Mouse (Mus musculus): ENCODE measurements around the gene Ddx5. TPM values are rescaled to one million over a fixed set of nuclear protein-coding genes. Genes with fewer than 3 reads are reported as not detected.
"Not testable (repeated sequence)": the region's sequence is repeated elsewhere in the genome, so short reads cannot be mapped to it uniquely, and the experiment has no call there.

Gene Ddx5
- total and polyA plus RNA-seq, 2 experiments from 2014 or later: 173 to 282 TPM

DNA sequence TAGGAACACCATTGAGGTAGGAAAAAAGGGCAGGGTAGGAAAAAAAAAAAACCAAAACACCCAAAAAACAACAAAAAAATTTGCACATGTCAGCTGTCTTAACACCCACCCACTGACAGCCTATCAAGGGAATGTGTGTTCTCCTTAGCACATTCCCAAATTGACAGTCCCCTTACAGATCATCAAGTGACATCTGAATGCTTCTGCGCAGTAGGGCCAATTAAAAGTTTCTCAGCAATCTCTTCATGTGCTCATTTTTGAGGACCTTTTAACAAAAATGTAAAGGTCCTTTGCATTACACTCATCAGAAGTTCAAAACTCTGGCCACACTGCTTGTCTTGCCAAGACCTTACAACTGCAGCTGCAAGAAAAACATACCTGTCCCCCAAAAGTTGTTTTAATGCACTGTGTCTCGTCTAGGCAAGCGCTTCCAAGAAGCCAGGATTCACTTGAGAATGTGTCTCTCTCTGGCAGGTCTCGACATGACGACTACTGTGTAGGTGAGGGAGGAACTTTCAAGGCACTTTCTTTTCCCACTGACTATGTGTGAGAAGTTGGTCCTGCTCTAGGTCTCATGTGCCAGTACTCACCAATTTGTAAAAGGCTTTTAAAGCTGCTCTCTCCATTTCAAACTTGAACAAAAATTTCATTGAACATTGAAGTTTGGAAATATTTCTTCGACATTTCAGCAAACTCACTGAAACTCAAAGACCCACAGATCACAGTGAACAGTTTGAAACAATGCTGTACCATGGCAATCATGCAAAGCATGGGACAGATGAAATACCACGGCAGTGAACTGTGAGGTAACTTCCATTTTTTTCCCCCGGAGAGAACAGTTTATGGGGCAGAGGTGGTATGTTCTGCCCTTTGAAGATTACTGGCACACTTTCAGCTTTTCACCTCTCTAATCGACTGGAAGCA, 5.9 kb downstream of the Ddx5 start:
- Histone ChIP-seq H3K27ac (ENCODE audit: low read depth) (no peak overlapping the region), H3K9ac (replicated peaks; ENCODE audit: low read depth, low read length) (no peak overlapping the region), H3K4me1 (ENCODE audit: control insufficient read depth, insufficient read depth) (peaks cover 12% of the 10 kb centered on the region), H3K36me3 (replicated peaks; ENCODE audit: control insufficient read depth, insufficient read depth, low read length) (peaks cover 62% of the 10 kb centered on the region), H3K27me3 (ENCODE audit: control insufficient read depth, insufficient read depth, low read length) (no peaks in the 10 kb centered on the region), H3K9me3 (replicated peaks; ENCODE audit: control insufficient read depth, low read length) (no peaks in the 10 kb centered on the region), H3K4me2 (ENCODE audit: low read depth, low read length) (no peak overlapping the region), H3K4me3 (ENCODE audit: low read depth, low read length) (no peak overlapping the region)
- 70% methylated on average over 9 of the region's 9 CpGs for WGBS
- no peak for ATAC-seq (ENCODE audit: insufficient read depth, low read depth)
- TF ChIP-seq EP300 (IDR thresholded peaks at IDR 0.05; ENCODE audit: low read depth): no peak
- TF ChIP-seq CTCF (IDR thresholded peaks at IDR 0.05; ENCODE audit: low read depth): no peak
- DNase-seq (ENCODE audit: low spot score): no peak

DNA sequence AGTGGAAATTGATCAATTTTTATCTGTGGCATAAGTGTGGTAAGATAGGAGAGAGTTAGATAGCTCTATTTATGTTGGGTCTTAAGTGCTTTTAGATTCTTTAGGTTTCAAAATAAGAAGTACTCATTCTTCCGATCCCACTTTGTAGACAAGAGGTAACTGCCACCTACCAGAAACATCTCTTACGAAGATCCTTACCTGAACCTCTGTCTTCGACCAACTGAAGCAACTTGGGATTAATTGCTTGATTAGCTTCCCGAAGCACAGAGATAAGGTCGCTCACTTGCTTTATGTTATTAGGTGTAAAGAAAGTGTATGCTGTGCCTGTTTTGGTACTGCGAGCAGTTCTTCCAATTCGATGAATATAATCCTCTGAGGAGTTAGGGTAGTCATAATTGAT, 6.7 kb downstream of the Ddx5 start:
- peaks cover 62% of the 10 kb centered on the region for H3K36me3 ChIP-seq (replicated peaks; ENCODE audit: control insufficient read depth, insufficient read depth, low read length)
- not testable (repeated sequence) for H3K4me2 ChIP-seq (ENCODE audit: low read depth, low read length)

DNA sequence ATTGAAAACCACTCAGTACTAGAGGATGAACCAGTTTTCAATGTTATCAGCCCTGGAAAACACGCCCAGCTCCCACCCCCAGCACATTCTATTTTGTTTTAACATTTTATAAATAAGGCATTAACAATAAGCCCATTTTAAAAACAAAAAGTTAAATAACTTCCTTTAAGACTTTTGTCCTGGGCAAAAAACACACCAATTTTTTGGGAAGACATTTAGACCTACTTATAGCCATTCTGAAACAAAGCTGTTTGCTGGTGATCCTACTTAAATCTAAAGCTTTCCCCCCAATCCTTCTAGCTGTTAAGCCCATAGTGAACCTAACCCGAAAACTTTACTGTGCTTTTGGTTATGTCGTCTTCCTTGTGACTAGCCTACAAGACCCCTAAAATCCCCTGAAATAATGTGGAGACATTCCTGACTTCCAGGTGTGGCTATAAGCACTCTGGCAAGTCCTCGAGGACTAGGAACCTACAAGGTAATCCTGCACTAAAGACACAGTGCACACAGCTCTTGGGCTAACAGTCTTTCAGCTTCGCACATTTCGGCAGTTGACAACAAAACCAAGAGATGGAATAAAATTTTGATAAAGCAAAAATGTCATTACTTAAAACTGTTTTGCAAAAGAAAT, 8.3 kb downstream of the Ddx5 start:
- 74% methylated on average over 6 of the region's 6 CpGs for WGBS
- DNase-seq (ENCODE audit: low spot score) (no peak), ATAC-seq (ENCODE audit: insufficient read depth, low read depth) (no peak)
- H3K9ac ChIP-seq (replicated peaks; ENCODE audit: low read depth, low read length): no peak overlapping the region
- H3K27ac ChIP-seq (ENCODE audit: low read depth): no peak overlapping the region
- no peak overlapping the region for H3K4me2 ChIP-seq (ENCODE audit: low read depth, low read length)
- TF ChIP-seq EP300 (IDR thresholded peaks at IDR 0.05; ENCODE audit: low read depth) (no peak), CTCF (IDR thresholded peaks at IDR 0.05; ENCODE audit: low read depth) (no peak)
- no peak overlapping the region for H3K4me3 ChIP-seq (ENCODE audit: low read depth, low read length)
- H3K36me3 ChIP-seq (replicated peaks; ENCODE audit: control insufficient read depth, insufficient read depth, low read length): peaks cover 63% of the 10 kb centered on the region
- H3K27me3 ChIP-seq (ENCODE audit: control insufficient read depth, insufficient read depth, low read length): no peaks in the 10 kb centered on the region
- H3K4me1 ChIP-seq (ENCODE audit: control insufficient read depth, insufficient read depth): peaks cover 4% of the 10 kb centered on the region
- H3K9me3 ChIP-seq (replicated peaks; ENCODE audit: control insufficient read depth, low read length): no peaks in the 10 kb centered on the region

More for the DNA sequence above, 6.7 kb downstream of the Ddx5 start:
- H3K27me3 ChIP-seq (ENCODE audit: control insufficient read depth, insufficient read depth, low read length); H3K4me3 ChIP-seq (ENCODE audit: low read depth, low read length); H3K9me3 ChIP-seq (replicated peaks; ENCODE audit: control insufficient read depth, low read length); DNase-seq (ENCODE audit: low spot score); H3K27ac ChIP-seq (ENCODE audit: low read depth); ATAC-seq (ENCODE audit: insufficient read depth, low read depth); H3K9ac ChIP-seq (replicated peaks; ENCODE audit: low read depth, low read length): not testable (repeated sequence)
- 75% methylated on average over 7 of the region's 7 CpGs for WGBS
- peaks cover 12% of the 10 kb centered on the region for H3K4me1 ChIP-seq (ENCODE audit: control insufficient read depth, insufficient read depth)

DNA sequence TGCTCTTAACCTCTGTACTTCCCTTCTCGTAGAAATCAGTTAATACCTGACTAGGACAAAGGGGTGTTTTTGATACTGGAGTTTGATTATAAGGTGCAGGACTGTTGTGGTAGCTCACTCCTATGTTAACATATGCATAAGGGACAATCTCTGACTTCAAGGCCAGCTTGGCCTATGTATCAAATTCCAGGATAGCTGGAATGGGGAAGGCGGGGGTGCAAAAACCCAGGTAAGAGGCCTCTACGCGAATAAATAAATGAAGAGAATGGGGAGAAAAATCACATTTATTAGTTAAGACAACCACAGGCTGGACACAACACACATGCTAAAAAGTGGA, 8.9 kb downstream of the Ddx5 start:
- ATAC-seq (ENCODE audit: insufficient read depth, low read depth) (no peak), DNase-seq (ENCODE audit: low spot score) (no peak)
- peak overlapping the region; percentile 82 for H3K4me2 ChIP-seq (ENCODE audit: low read depth, low read length)
- H3K27ac ChIP-seq (ENCODE audit: low read depth): peak overlapping the region; percentile 94
- no peaks in the 10 kb centered on the region for H3K9me3 ChIP-seq (replicated peaks; ENCODE audit: control insufficient read depth, low read length)
- 73% methylated on average over 4 of the region's 4 CpGs for WGBS
- H3K4me1 ChIP-seq (ENCODE audit: control insufficient read depth, insufficient read depth): no peaks in the 10 kb centered on the region
- H3K4me3 ChIP-seq (ENCODE audit: low read depth, low read length): no peak overlapping the region
- TF ChIP-seq CTCF (IDR thresholded peaks at IDR 0.05; ENCODE audit: low read depth) (no peak), EP300 (IDR thresholded peaks at IDR 0.05; ENCODE audit: low read depth) (no peak)
- H3K9ac ChIP-seq (replicated peaks; ENCODE audit: low read depth, low read length): no peak overlapping the region
- no peaks in the 10 kb centered on the region for H3K27me3 ChIP-seq (ENCODE audit: control insufficient read depth, insufficient read depth, low read length)
- peaks cover 63% of the 10 kb centered on the region for H3K36me3 ChIP-seq (replicated peaks; ENCODE audit: control insufficient read depth, insufficient read depth, low read length)

DNA sequence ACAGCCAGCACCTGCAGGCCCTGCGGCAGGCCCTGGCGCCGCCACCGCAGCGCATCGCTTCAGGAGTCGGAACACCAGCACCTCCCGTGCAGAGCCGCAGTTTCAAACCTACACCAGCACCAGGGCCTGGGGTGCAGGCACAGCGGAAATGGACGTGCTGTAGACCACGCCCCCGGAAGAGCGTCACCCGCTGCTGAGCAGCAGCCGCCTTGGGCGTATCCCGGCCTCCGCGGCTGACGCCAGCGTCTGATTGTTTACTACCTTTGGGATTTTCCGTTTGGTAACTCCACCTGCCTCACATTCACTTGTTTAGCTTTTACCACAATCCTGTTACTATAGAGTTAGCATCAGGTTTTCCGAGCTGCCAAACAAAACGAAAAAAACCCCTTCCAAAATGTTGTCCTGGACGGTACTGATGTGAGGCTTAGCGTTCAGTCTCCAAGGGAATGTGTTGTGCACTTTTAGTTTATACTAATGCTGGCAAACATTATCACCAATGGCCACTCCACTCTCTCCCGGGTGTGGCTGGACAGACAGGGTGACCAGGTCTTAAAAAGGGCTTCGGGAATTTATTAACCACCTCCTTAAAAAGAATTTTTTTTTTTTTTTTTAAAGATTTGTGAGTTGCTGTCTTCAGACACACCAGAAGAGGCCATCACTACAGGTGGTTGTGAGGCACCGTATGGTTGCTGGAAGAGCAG, 9.4 kb downstream of the Ddx5 start, which contains the start of gene Polg2:
Gene Polg2, minus strand, starts transcription at position 150 of the 701 bp plus-strand sequence.
- H3K4me1 ChIP-seq (ENCODE audit: control insufficient read depth, insufficient read depth): no peaks in the 10 kb centered on the region
- no peaks in the 10 kb centered on the region for H3K27me3 ChIP-seq (ENCODE audit: control insufficient read depth, insufficient read depth, low read length)
- peak; percentile 98 for ATAC-seq (ENCODE audit: insufficient read depth, low read depth)
- TF ChIP-seq EP300 (IDR thresholded peaks at IDR 0.05; ENCODE audit: low read depth): peak; percentile 82; the same call in 1 of the 2 replicates
- TF ChIP-seq CTCF (IDR thresholded peaks at IDR 0.05; ENCODE audit: low read depth): no peak
- H3K27ac ChIP-seq (ENCODE audit: low read depth): peak within 1 kb of the TSS; percentile 94
- no peaks in the 10 kb centered on the region for H3K9me3 ChIP-seq (replicated peaks; ENCODE audit: control insufficient read depth, low read length)
- WGBS: 1% methylated on average over 30 of the region's 30 CpGs
- H3K4me2 ChIP-seq (ENCODE audit: low read depth, low read length): peak within 1 kb of the TSS; percentile 82
- H3K9ac ChIP-seq (replicated peaks; ENCODE audit: low read depth, low read length): peak within 1 kb of the TSS; percentile 81
- peaks cover 63% of the 10 kb centered on the region for H3K36me3 ChIP-seq (replicated peaks; ENCODE audit: control insufficient read depth, insufficient read depth, low read length)
- peak; percentile 95 for DNase-seq (ENCODE audit: low spot score)
- H3K4me3 ChIP-seq (ENCODE audit: low read depth, low read length): peak within 1 kb of the TSS; percentile 74

Measured in heart, postnatal 0 days (tissue).